Mouse (Mus musculus) megakaryocyte, adult 5-6 weeks (primary cell): ENCODE measurements at regions not wholly inside any gene's neighbourhood (a gene's known extent, or its start where the extent isn't known, plus 50 kb on each side); places are given as distances from the start of the nearest gene placed in this dataset.
A peak's percentile ranks its signal among the peaks of the same experiment; 100 is the strongest.

Experiments
- ATAC-seq: 2 replicates; pipeline ENCODE4 v1.8.0; 2016; ENCODE audit warnings: mild to moderate bottlenecking, inconsistent platforms; ENCODE audit not compliant: poor library complexity, severe bottlenecking

GRCm38 (mm10) chr4:34484273-34484672 is 66.5 kb upstream of the Akirin2 start:
- ATAC-seq, result no peak

- peak; percentile 87 for ATAC-seq
These were observed 65.2 kb upstream of the Akirin2 start for GRCm38 (mm10) chr4:34485574-34485973.

GRCm38 (mm10) chr4:34494961-34495723 is 55.6 kb upstream of the Akirin2 start:
- peak; percentile 96 for ATAC-seq

GRCm38 (mm10) chr4:34498325-34498724 is 52.4 kb upstream of the Akirin2 start:
- no peak for ATAC-seq

GRCm38 (mm10) chr4:34498781-34499180 is 52.0 kb upstream of the Akirin2 start:
- no peak for ATAC-seq

GRCm38 (mm10) chr4:34499731-34500130 is 51.0 kb upstream of the Akirin2 start:
- ATAC-seq, result no peak
